Mouse (Mus musculus): ENCODE measurements at regions not wholly inside any gene's neighbourhood (a gene's known extent, or its start where the extent isn't known, plus 50 kb on each side); places are given as distances from the start of the nearest gene placed in this dataset.

- TF ChIP-seq POLR2A (IDR thresholded peaks at IDR 0.05; ENCODE audit: insufficient read depth, low read depth, low read length) = no peak
- TF ChIP-seq EP300 (IDR thresholded peaks at IDR 0.05; ENCODE audit: insufficient read depth, low read depth, low read length) = no peak
- no peak for TF ChIP-seq CTCF (IDR thresholded peaks at IDR 0.05)
- no peaks in the 10 kb centered on the region for H3K27me3 ChIP-seq (ENCODE audit: control insufficient read depth, insufficient read depth, low read length)
- H3K4me3 ChIP-seq = no peak overlapping the region
- no peaks in the 10 kb centered on the region for H3K79me2 ChIP-seq (replicated peaks; ENCODE audit: control insufficient read depth, insufficient read depth, low read length)
- DNase-seq = no peak
- no peaks in the 10 kb centered on the region for H3K36me3 ChIP-seq (ENCODE audit: control insufficient read depth, insufficient read depth, low read length)
- H3K9ac ChIP-seq (ENCODE audit: low read depth, low read length) = no peak overlapping the region
- H3K27ac ChIP-seq = no peak overlapping the region
- H3K4me1 ChIP-seq (ENCODE audit: control insufficient read depth, insufficient read depth, low read length) = no peaks in the 10 kb centered on the region
- 82% methylated on average over 6 of the region's 6 CpGs for WGBS
- intact Hi-C loops (cut with DNase I) = no loop called here
Measured at GRCm38 (mm10) chr14:67143826-67144225, 1134.8 kb upstream of the Gulo start.

GRCm38 (mm10) chr14:67142556-67143250, 1133.7 kb upstream of the Gulo start:
- intact Hi-C loops (cut with DNase I) = no loop called here
- 94% methylated on average over 6 of the region's 6 CpGs for WGBS
- Histone ChIP-seq H3K4me3 (no peak overlapping the region), H3K4me1 (ENCODE audit: control insufficient read depth, insufficient read depth, low read length) (no peaks in the 10 kb centered on the region), H3K36me3 (ENCODE audit: control insufficient read depth, insufficient read depth, low read length) (no peaks in the 10 kb centered on the region), H3K79me2 (replicated peaks; ENCODE audit: control insufficient read depth, insufficient read depth, low read length) (no peaks in the 10 kb centered on the region), H3K27ac (no peak overlapping the region), H3K9ac (ENCODE audit: low read depth, low read length) (no peak overlapping the region), H3K27me3 (ENCODE audit: control insufficient read depth, insufficient read depth, low read length) (no peaks in the 10 kb centered on the region)
- TF ChIP-seq CTCF (IDR thresholded peaks at IDR 0.05) (no peak), EP300 (IDR thresholded peaks at IDR 0.05; ENCODE audit: insufficient read depth, low read depth, low read length) (no peak), POLR2A (IDR thresholded peaks at IDR 0.05; ENCODE audit: insufficient read depth, low read depth, low read length) (no peak)
- no peak for DNase-seq

GRCm38 (mm10) chr14:67141581-67142441, 1132.8 kb upstream of the Gulo start:
- intact Hi-C loops (cut with DNase I) = no loop called here
- no peaks in the 10 kb centered on the region for H3K79me2 ChIP-seq (replicated peaks; ENCODE audit: control insufficient read depth, insufficient read depth, low read length)
- TF ChIP-seq POLR2A (IDR thresholded peaks at IDR 0.05; ENCODE audit: insufficient read depth, low read depth, low read length) = no peak
- TF ChIP-seq EP300 (IDR thresholded peaks at IDR 0.05; ENCODE audit: insufficient read depth, low read depth, low read length) = no peak
- TF ChIP-seq CTCF (IDR thresholded peaks at IDR 0.05) = no peak
- peak; percentile 11 to 27 for DNase-seq
- peak overlapping the region; percentile 31; the same call in 1 of the 2 replicates for H3K4me3 ChIP-seq
- H3K36me3 ChIP-seq (ENCODE audit: control insufficient read depth, insufficient read depth, low read length) = no peaks in the 10 kb centered on the region
- peak overlapping the region; percentile 33; the same call in 1 of the 2 replicates for H3K27ac ChIP-seq
- whole genome bisulfite sequencing = 28% methylated on average over 15 of the region's 15 CpGs
- no peak overlapping the region for H3K9ac ChIP-seq (ENCODE audit: low read depth, low read length)
- no peaks in the 10 kb centered on the region for H3K4me1 ChIP-seq (ENCODE audit: control insufficient read depth, insufficient read depth, low read length)
- no peaks in the 10 kb centered on the region for H3K27me3 ChIP-seq (ENCODE audit: control insufficient read depth, insufficient read depth, low read length)

- Histone ChIP-seq H3K36me3 (ENCODE audit: control insufficient read depth, insufficient read depth, low read length) (no peaks in the 10 kb centered on the region), H3K4me1 (ENCODE audit: control insufficient read depth, insufficient read depth, low read length) (peaks cover 1% of the 10 kb centered on the region; the same call in 1 of the 2 replicates), H3K4me3 (no peak overlapping the region), H3K27me3 (ENCODE audit: control insufficient read depth, insufficient read depth, low read length) (no peaks in the 10 kb centered on the region), H3K79me2 (replicated peaks; ENCODE audit: control insufficient read depth, insufficient read depth, low read length) (no peaks in the 10 kb centered on the region), H3K9ac (ENCODE audit: low read depth, low read length) (no peak overlapping the region), H3K27ac (no peak overlapping the region)
- no peak for TF ChIP-seq EP300 (IDR thresholded peaks at IDR 0.05; ENCODE audit: insufficient read depth, low read depth, low read length)
- intact Hi-C loops (cut with DNase I) = no loop called here
- WGBS = 65% methylated on average over 7 of the region's 7 CpGs
- DNase-seq = no peak
Measured at GRCm38 (mm10) chr14:67141151-67141550, 1132.1 kb upstream of the Gulo start.

- H3K4me3 ChIP-seq = no peak overlapping the region
- intact Hi-C loops (cut with DNase I) = loop anchor here (5.0 kb wide), 1 partner anchor 92 kb away; no protein-coding TSS in a partner anchor
Measured at GRCm38 (mm10) chr14:67139674-67140073, 1130.7 kb upstream of the Gulo start.

GRCm38 (mm10) chr14:67139152-67139551, 1130.1 kb upstream of the Gulo start:
- intact Hi-C loops (cut with DNase I) = loop anchor here (5.0 kb wide), 1 partner anchor 92 kb away; no protein-coding TSS in a partner anchor
- WGBS = 79% methylated on average over 5 of the region's 5 CpGs
- DNase-seq = no peak
- H3K36me3 ChIP-seq (ENCODE audit: control insufficient read depth, insufficient read depth, low read length) = no peaks in the 10 kb centered on the region; the same call in 1 of the 2 replicates
- H3K27ac ChIP-seq = no peak overlapping the region
- H3K4me3 ChIP-seq = no peak overlapping the region
- H3K79me2 ChIP-seq (replicated peaks; ENCODE audit: control insufficient read depth, insufficient read depth, low read length) = no peaks in the 10 kb centered on the region
- H3K27me3 ChIP-seq (ENCODE audit: control insufficient read depth, insufficient read depth, low read length) = no peaks in the 10 kb centered on the region
- H3K4me1 ChIP-seq (ENCODE audit: control insufficient read depth, insufficient read depth, low read length) = peaks cover 12% of the 10 kb centered on the region
- no peak for TF ChIP-seq EP300 (IDR thresholded peaks at IDR 0.05; ENCODE audit: insufficient read depth, low read depth, low read length)
- TF ChIP-seq CTCF (IDR thresholded peaks at IDR 0.05) = no peak
- TF ChIP-seq POLR2A (IDR thresholded peaks at IDR 0.05; ENCODE audit: insufficient read depth, low read depth, low read length) = no peak
- no peak overlapping the region for H3K9ac ChIP-seq (ENCODE audit: low read depth, low read length)

More at GRCm38 (mm10) chr14:67139674-67140073, 1130.7 kb upstream of the Gulo start:
- TF ChIP-seq CTCF (IDR thresholded peaks at IDR 0.05) (no peak), POLR2A (IDR thresholded peaks at IDR 0.05; ENCODE audit: insufficient read depth, low read depth, low read length) (no peak), EP300 (IDR thresholded peaks at IDR 0.05; ENCODE audit: insufficient read depth, low read depth, low read length) (no peak)
- H3K79me2 ChIP-seq (replicated peaks; ENCODE audit: control insufficient read depth, insufficient read depth, low read length) = no peaks in the 10 kb centered on the region
- H3K9ac ChIP-seq (ENCODE audit: low read depth, low read length) = no peak overlapping the region
- H3K4me1 ChIP-seq (ENCODE audit: control insufficient read depth, insufficient read depth, low read length) = peaks cover 9% of the 10 kb centered on the region
- H3K36me3 ChIP-seq (ENCODE audit: control insufficient read depth, insufficient read depth, low read length) = no peaks in the 10 kb centered on the region; the same call in 1 of the 2 replicates
- DNase-seq = no peak
- no peaks in the 10 kb centered on the region for H3K27me3 ChIP-seq (ENCODE audit: control insufficient read depth, insufficient read depth, low read length)
- H3K27ac ChIP-seq = no peak overlapping the region
